Mouse (Mus musculus) cerebellum, adult 11 months (tissue): ENCODE measurements around the gene Kbtbd12.

Experiments
- DNase-seq: peaks from one replicate; pipeline ENCODE4 v3.0.0; 2022

The Kbtbd12 gene

DNA sequence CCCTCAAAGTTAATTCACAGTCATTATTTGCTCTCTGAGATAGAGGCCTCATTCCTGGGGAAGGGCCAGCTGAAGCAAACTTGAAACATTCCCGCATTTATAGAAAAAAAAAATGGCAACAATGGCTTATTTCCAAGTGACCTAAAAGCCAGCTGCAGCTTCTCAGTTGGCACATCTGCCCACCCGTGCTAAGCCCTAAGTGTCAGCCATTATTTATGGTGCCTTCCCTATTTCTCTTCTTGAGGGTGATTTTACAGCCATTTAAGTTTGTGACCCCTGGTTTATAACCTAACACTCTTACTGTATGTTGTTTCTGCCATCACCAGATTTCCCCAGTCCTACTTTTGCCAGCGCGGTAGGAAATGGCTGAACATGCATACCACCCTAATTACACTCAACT is 11.3 kb downstream of the Kbtbd12 start:
- DNase-seq, result no peak

DNA sequence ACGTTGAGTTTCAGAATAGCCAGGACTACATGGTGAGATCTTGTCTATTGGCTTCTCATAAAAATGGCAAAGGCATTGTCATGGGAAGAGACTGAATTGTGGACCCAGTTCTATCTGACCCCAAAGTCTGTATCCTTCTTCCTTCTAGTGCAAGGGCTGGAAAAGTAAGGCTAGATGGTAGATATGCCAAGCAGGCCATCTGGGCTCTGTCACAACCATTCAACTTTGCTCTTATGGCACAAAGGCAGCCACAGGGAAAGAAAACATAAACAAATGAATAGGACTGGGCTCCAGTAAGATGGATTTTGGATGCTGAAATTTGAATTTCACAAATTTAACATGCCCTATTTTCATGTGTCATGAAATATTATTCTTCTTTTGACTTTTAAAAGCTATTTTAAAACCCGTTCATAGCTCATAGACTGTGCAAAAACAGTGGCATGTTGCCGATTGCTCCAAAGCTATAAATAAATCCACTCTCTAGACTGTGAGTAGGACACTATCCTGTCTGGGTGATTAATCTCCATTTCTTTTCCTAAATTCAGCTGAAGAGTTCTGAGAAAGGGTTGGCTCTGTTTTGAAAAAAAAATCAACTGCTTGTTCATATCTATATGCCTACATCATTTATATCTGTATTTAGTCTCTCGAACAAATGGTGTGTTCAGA is 15.8 kb downstream of the Kbtbd12 start:
- DNase-seq, result peak; percentile 19

DNA sequence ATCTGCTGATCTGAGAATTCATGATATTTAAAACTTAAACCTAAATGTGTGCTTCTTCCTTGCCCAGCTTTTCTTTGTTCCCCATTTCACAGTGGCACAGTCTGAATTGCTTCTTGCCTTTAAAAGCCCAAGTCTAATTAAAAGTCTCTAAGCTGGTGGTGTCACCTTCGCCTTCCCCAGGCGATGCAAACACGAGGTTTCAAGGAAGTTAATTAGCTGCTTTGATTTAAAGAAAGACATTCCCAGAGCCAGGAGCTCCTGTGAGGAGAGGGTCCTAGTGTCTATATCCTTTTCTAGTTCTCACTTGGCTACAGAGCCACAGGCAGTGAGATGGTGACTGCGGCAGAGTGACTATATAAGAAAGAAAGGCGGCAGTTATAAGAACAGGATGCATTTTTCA is 18.2 kb downstream of the Kbtbd12 start:
- no peak for DNase-seq

- no peak for DNase-seq
Observed at GRCm38 (mm10) chr6:88615352-88615751, 22.4 kb downstream of the Kbtbd12 start.

- DNase-seq, result no peak
Observed at GRCm38 (mm10) chr6:88606417-88606816, 31.3 kb downstream of the Kbtbd12 start.

GRCm38 (mm10) chr6:88605715-88606114 is 32.0 kb downstream of the Kbtbd12 start:
- no peak for DNase-seq

DNA sequence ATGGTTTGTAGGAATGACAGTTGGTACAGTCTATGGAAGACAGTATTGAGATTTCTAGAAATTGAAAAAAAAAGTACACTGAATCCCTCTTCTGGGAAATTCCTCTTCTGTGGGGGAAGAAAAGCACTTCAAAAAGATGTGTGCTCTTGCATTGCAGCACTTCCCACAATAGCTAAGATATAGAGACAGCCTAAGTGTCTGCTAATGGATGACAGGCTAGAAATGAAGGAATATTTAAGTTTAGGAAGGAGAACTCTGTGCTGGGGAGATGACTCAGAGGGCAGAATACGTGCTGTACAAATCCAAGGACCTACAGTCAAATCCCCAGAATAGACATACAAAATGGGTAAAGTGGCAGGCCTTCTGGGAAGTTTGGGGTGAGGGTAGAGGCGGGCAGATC is 32.5 kb downstream of the Kbtbd12 start:
- no peak for DNase-seq

DNA sequence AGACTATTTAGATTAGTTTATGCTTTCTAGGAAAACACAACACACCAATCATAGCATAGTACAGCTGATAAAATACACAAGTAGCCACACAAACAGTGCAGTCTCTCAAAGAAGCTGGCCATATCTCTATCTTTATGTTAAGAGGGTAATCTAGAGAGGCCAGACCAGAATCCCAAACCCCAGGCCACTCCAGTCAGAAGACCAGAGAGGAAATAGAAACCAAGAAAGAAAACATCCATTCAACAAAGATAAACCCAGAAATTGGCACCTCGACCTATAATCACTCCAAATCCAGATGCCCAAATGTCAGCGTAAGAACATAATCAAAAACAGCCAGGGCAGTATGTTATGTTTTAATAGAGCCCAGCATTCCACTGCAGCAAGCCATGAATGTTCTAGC is 41.6 kb downstream of the Kbtbd12 start:
- no peak for DNase-seq

DNA sequence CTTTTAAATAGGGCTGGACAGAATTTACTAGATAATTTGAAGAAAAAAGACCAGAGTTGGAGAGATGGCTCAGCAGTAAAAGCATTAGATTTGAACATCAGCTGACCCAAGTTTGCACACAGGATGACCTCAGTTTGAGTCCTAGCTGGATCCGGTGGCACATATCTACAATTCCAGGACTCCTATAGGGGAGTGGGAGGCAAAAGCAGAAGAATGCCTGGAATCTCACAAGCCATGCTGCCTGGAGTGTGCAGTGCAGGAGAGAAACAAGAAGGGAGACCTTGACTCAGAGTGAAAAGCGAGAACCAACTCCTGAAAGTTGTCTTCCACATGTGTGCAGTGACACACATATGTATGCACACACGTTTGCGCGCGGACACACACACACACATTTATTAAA is 45.4 kb downstream of the Kbtbd12 start:
- no peak for DNase-seq

DNA sequence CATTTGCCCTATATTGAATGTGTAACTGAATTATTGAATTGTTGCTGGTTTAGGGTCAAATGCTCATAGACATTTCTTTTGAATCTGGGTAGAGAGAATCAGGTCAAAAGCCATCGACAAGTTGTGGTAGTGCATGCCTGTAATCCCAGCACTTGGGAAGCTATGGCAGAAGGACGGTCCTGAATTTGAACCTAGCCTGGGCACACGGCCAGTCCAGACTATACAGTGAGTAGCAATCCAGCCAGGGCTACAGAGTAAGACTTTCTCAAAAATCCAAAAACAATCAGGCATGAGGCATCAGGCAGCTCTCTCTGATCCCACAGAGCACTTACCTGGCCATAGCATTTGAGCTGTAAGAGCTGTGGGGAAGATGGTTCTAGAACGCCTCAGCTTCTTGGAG is 47.5 kb downstream of the Kbtbd12 start:
- no peak for DNase-seq

GRCm38 (mm10) chr6:88589517-88589916 is 48.2 kb downstream of the Kbtbd12 start:
- DNase-seq, result no peak

- no peak for DNase-seq
Observed at GRCm38 (mm10) chr6:88588581-88589256, 49.0 kb downstream of the Kbtbd12 start.

DNA sequence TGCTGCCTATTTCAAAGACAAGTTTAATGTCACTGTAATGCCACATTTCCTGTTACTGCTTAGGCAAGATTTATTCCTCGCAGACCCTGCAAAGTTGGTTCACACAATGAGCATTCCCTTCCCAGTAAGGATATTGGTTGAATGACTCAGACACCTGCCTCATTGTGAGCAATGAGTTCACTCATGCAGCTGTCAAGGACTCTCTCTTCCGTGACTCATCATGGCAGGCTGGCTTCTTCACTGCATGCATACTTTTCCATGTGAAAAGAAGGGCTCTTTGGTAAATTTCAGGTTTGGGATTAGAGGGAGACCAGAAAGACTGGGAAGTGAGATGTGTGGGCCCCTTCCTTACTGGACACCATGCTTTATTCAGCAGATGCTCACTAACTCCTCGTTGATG is 50.7 kb downstream of the Kbtbd12 start:
- no peak for DNase-seq

GRCm38 (mm10) chr6:88583950-88584349 is 53.8 kb downstream of the Kbtbd12 start:
- no peak for DNase-seq

- no peak for DNase-seq
Observed at GRCm38 (mm10) chr6:88576495-88576894, 61.3 kb downstream of the Kbtbd12 start.

DNA sequence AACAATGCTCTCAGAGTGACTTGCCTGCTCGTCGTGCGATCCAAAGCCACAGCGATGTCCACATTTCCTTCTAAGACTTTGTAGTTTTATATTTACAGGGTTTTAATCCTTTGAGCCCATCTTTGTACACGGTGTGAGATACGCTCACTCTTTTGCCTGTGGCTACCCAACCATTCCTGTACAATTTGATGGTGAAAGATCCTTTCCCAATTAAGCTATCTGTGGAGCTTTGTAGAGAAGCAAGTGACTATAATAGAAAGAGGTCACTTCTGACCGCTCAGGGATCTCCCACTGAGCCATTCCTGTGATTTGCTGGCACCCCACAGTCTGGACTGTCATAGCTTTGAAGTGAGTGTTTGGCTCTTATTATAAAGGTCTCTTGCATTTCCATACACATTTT is 71.1 kb downstream of the Kbtbd12 start:
- no peak for DNase-seq

- peak; percentile 35 for DNase-seq
Observed at GRCm38 (mm10) chr6:88565033-88565432, 72.7 kb downstream of the Kbtbd12 start.

GRCm38 (mm10) chr6:88560156-88560555 is 77.6 kb downstream of the Kbtbd12 start:
- DNase-seq, result no peak

- DNase-seq, result peak; percentile 35
Observed at GRCm38 (mm10) chr6:88559688-88560087, 78.1 kb downstream of the Kbtbd12 start.

- peak; percentile 70 for DNase-seq
Observed at GRCm38 (mm10) chr6:88558076-88558475, 79.7 kb downstream of the Kbtbd12 start.

GRCm38 (mm10) chr6:88557548-88557947 is 80.2 kb downstream of the Kbtbd12 start:
- no peak for DNase-seq

DNA sequence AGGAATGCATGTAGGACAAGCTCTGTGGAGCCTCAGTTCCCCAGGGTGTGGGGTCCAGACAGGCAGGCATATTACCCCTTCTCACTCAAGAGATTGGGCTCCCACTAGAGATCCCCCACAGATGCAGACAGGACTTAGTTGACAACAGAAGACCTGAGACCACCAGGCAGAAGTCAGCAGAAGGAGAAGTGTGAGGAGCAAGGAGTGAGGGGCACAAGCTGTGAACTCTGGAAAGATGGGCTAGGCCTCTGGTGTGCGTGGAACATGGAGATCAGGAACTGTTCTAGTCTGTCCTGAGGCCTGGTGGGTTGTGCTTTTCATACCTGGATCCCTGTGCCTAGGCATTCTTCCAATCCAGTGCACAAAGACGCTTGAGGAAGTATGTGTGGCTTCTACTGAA is 87.8 kb downstream of the Kbtbd12 start:
- no peak for DNase-seq

DNA sequence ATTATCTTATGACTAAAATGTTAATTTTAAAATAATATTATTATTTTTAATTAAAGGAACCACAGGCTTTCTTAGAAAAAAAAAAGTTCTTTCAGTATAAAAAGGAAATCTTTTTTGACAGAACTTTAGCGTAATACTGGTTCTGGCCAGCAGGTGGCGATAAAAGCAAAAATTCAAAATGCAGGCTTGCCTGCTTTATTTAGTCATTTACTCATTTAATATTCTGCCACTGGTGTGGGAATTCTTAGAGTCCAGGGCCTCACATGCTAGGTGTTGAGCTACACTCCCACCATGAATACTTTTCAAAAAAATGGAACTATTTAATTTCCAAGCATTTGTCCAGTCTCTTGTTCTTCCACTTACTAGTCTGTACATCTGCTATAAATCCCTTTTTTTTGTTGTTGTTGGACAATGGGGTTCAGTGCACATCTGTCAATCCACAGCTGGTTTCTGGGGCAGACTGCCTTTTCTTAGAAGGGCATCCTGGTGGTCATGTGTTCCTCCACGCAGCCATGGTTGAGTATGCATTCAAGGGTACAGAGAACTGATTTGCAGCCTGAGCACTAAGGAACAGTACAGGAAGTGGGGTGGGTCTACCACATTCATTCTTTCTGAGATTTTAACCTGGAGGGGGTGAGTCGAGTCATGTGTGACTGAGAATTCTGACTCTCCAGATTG is 88.5 kb downstream of the Kbtbd12 start:
- peak; percentile 49 for DNase-seq

- no peak for DNase-seq
Observed at GRCm38 (mm10) chr6:88548405-88549049, 89.2 kb downstream of the Kbtbd12 start.
